Mouse (Mus musculus): Measurements from ENCODE around the gene Oprm1. TPM values are rescaled to one million over a fixed set of nuclear protein-coding genes. Genes with fewer than 3 reads are reported as not detected.

Oprm1 gene
- polyA plus RNA-seq, 1 experiment from 2014 or later: not detected

DNA sequence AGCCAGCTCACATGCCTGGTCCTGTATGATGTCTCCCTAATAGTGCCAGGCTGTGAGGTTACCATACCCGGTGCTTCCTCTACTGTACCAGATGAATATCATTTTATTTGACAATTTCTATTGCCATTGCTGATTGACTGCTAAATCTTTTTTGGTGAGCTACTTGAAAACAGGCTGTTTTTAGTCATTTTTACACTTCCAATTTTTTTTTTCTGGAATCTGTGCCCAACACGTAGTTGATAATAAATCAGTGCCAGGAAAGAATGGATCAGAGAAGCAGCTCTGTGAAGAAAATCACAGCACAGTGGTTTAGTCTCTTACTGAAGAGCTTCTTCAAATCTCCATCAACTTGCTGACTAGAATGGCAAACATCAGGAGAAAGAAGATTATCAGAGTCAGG lies 168.4 kb downstream of the Oprm1 start:
- H3K4me1 ChIP-seq (ENCODE audit: insufficient read depth): no peaks in the 10 kb centered on the region
- H3K9me3 ChIP-seq (ENCODE audit: low read depth, low read length): no peaks in the 10 kb centered on the region
- H3K4me3 ChIP-seq (ENCODE audit: low read depth, low read length): no peak overlapping the region
- no peak overlapping the region for H3K4me2 ChIP-seq
- no peak for ATAC-seq (ENCODE audit: insufficient read depth)
- no peaks in the 10 kb centered on the region for H3K36me3 ChIP-seq (ENCODE audit: insufficient read depth)
- no peak overlapping the region for H3K9ac ChIP-seq
- H3K27me3 ChIP-seq (ENCODE audit: insufficient read depth, low read length): no peaks in the 10 kb centered on the region
- H3K27ac ChIP-seq (ENCODE audit: low read depth): no peak overlapping the region
- 65% methylated on average over 2 of the region's 2 CpGs for WGBS
- DNase-seq: no peak
- TF ChIP-seq CTCF (IDR thresholded peaks at IDR 0.05; ENCODE audit: low read depth): no peak

DNA sequence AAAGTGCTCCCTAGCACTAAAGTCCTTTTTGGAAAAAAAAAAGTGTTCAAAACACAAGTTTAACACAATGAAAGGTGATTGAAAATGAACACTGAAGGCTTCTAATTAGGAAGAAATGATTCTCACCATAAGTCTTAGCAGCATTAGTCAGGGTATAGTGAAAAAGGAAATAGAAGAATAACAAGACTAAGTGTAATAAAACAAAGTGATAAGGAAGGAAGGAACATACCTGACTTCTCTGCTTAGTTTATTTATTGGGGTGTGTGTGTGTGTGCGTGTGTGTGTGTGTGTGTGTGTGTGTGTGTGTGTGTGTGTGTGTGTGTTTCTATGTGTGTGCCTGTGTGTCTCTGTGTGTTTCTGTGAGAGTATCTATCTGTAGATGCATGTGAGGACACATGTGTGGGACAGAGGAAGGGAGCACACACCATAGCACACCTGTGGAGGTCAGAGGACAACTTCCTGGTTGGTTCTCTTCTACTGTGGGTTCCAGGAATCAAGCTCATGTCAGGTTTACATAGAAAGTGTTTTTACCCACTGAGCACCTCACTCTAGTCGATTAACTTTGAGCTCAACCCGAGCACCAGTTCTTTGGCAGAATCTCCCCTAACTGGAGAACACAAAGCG lies 169.4 kb downstream of the Oprm1 start:
- Histone ChIP-seq H3K27me3 (ENCODE audit: insufficient read depth, low read length) (no peaks in the 10 kb centered on the region), H3K4me1 (ENCODE audit: insufficient read depth) (no peaks in the 10 kb centered on the region), H3K27ac (ENCODE audit: low read depth) (no peak overlapping the region), H3K4me3 (ENCODE audit: low read depth, low read length) (no peak overlapping the region), H3K9ac (no peak overlapping the region), H3K4me2 (no peak overlapping the region), H3K9me3 (ENCODE audit: low read depth, low read length) (no peaks in the 10 kb centered on the region), H3K36me3 (ENCODE audit: insufficient read depth) (no peaks in the 10 kb centered on the region)
- DNase-seq (no peak), ATAC-seq (ENCODE audit: insufficient read depth) (no peak)
- 78% methylated on average over 4 of the region's 4 CpGs for WGBS
- no peak for TF ChIP-seq CTCF (IDR thresholded peaks at IDR 0.05; ENCODE audit: low read depth)

DNA sequence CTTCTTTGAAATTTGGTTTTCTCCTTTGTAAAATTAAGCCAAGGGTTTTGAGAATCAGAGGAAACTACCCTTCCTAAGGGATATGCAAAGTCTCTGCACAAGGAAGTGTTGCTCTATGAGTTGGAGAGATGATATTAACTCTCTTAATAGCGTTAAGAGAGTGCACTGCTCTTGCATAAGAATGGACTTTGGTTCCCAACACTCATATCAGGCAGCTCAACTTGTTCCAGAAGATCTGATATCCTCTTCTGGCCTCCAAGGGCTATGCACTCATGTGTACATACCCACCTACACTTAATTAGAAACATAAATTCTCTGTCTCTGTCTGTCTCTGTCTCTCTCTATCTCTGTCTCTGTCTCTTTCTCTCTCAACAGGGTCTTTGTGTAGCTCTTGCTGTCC lies 170.6 kb downstream of the Oprm1 start:
- Histone ChIP-seq H3K4me1 (ENCODE audit: insufficient read depth) (no peaks in the 10 kb centered on the region), H3K4me3 (ENCODE audit: low read depth, low read length) (no peak overlapping the region), H3K27ac (ENCODE audit: low read depth) (no peak overlapping the region), H3K9me3 (ENCODE audit: low read depth, low read length) (no peaks in the 10 kb centered on the region), H3K27me3 (ENCODE audit: insufficient read depth, low read length) (no peaks in the 10 kb centered on the region), H3K4me2 (no peak overlapping the region), H3K36me3 (ENCODE audit: insufficient read depth) (no peaks in the 10 kb centered on the region), H3K9ac (no peak overlapping the region)
- DNase-seq (no peak), ATAC-seq (ENCODE audit: insufficient read depth) (no peak)
- 61% methylated on average over 1 of the region's 1 CpGs for WGBS
- TF ChIP-seq CTCF (IDR thresholded peaks at IDR 0.05; ENCODE audit: low read depth): no peak

DNA sequence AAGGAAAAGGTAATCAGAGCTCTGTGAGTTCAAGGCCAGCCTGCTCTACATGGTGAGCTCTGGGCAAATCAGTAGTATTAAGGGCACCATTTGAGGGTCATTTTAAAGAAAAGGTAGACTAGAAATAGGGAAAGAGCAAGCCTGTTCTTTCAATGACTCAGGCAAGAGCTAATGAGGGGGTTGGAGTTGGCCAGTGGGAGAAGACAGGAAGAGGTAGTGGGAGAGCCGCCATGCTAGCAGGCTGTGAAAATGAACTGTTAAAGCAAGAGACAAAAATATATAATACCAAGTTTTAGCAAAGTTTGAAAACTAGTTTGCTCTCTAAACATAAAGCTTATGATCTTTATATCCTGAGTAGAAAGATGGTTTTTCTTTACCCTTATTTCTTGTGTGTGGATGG lies 172.1 kb downstream of the Oprm1 start:
- Histone ChIP-seq H3K4me1 (ENCODE audit: insufficient read depth) (no peaks in the 10 kb centered on the region), H3K9me3 (ENCODE audit: low read depth, low read length) (no peaks in the 10 kb centered on the region), H3K4me3 (ENCODE audit: low read depth, low read length) (no peak overlapping the region), H3K9ac (no peak overlapping the region), H3K27me3 (ENCODE audit: insufficient read depth, low read length) (no peaks in the 10 kb centered on the region), H3K36me3 (ENCODE audit: insufficient read depth) (no peaks in the 10 kb centered on the region), H3K4me2 (no peak overlapping the region), H3K27ac (ENCODE audit: low read depth) (no peak overlapping the region)
- ATAC-seq (ENCODE audit: insufficient read depth) (no peak), DNase-seq (no peak)
- TF ChIP-seq CTCF (IDR thresholded peaks at IDR 0.05; ENCODE audit: low read depth): no peak
- WGBS: 80% methylated on average over 1 of the region's 1 CpGs

DNA sequence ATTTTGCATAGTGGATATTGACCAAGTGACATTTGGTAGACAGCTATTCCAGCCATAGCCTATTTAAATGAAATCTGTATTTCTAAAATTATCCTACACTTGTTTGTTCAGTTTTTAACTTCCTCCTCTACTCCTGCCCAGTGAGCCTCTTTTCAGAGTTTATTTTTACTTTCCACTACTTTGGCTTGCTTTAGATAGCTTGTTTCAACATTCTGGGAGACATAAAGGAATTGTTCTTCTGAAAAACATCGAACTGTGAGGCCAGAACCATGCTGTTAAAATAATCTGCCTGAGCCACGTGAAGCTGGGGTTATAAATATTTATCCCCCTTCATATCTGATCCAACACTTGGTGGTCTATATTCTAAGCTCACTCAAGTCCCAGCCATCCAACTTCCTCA lies 172.6 kb downstream of the Oprm1 start:
- Histone ChIP-seq H3K9ac (no peak overlapping the region), H3K36me3 (ENCODE audit: insufficient read depth) (no peaks in the 10 kb centered on the region), H3K27me3 (ENCODE audit: insufficient read depth, low read length) (no peaks in the 10 kb centered on the region), H3K27ac (ENCODE audit: low read depth) (no peak overlapping the region), H3K4me2 (no peak overlapping the region), H3K9me3 (ENCODE audit: low read depth, low read length) (no peaks in the 10 kb centered on the region), H3K4me3 (ENCODE audit: low read depth, low read length) (no peak overlapping the region), H3K4me1 (ENCODE audit: insufficient read depth) (no peaks in the 10 kb centered on the region)
- DNase-seq (no peak), ATAC-seq (ENCODE audit: insufficient read depth) (no peak)
- TF ChIP-seq CTCF (IDR thresholded peaks at IDR 0.05; ENCODE audit: low read depth): no peak
- WGBS: 31% methylated on average over 2 of the region's 2 CpGs

DNA sequence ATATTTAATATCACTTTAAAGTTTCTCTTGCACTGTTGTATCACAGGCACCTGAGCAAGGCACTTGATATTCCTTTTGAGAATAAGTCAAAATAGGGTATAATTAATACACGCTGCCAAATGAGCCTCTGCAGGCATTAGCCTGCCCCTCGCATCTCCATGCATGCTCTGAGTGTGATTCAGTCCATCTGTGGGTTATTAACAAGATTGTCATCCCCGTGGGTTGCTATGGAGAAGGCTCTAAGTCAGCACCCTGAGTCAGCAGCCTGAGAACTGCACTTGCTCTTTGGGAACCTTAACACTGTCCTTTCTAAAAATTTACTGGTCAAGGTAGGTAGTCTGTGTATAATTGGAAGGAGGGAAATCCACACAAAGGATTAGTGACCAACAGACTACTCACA lies 176.5 kb downstream of the Oprm1 start:
- DNase-seq: no peak
- no peak for TF ChIP-seq CTCF (IDR thresholded peaks at IDR 0.05; ENCODE audit: low read depth)
- ATAC-seq (ENCODE audit: insufficient read depth): no peak
- Histone ChIP-seq H3K27ac (ENCODE audit: low read depth) (no peak overlapping the region), H3K27me3 (ENCODE audit: insufficient read depth, low read length) (no peaks in the 10 kb centered on the region), H3K4me2 (no peak overlapping the region), H3K4me3 (ENCODE audit: low read depth, low read length) (no peak overlapping the region), H3K4me1 (ENCODE audit: insufficient read depth) (no peaks in the 10 kb centered on the region), H3K9me3 (ENCODE audit: low read depth, low read length) (no peaks in the 10 kb centered on the region), H3K9ac (no peak overlapping the region), H3K36me3 (ENCODE audit: insufficient read depth) (no peaks in the 10 kb centered on the region)
- WGBS: 70% methylated on average over 3 of the region's 3 CpGs

DNA sequence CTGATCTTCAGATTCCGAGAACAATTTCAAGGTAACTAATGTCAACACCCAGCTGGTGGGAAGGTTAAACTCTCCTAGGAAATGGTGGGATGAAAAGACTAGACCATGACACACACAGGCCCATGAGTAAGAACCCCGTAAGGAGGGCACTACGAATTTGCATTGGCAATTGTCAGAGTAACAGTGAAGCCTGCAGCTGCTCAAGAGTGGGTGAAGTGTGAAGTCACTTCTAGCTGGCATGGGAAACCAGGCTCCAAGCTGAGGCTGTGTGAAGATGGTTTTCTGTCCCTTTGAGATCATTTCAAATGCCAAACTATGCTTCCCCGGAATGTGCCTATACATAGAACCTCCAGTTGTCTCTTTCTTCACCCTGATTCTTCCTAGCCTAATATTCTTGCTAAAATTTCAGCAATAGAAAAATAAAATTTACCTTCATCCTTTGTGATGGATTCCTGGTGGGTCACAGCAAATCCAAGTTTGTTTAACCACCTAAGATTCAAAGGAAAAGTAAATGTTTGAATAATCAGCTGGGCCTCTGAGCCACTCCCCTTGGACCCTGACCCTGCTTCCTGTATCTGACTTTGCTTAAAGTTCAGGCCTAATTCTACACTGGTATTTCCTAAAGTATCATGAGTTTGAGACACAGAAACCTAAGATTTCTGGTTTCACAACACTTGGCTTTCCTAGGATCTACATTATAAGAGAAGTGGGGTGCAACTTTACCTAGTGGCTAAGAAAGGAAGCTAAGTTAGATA lies 178.5 kb downstream of the Oprm1 start:
- no peak overlapping the region for H3K4me3 ChIP-seq (ENCODE audit: low read depth, low read length)
- no peak overlapping the region for H3K9ac ChIP-seq
- DNase-seq (no peak), ATAC-seq (ENCODE audit: insufficient read depth) (no peak)
- WGBS: 74% methylated on average over 4 of the region's 4 CpGs
- H3K4me1 ChIP-seq (ENCODE audit: insufficient read depth): no peaks in the 10 kb centered on the region
- TF ChIP-seq CTCF (IDR thresholded peaks at IDR 0.05; ENCODE audit: low read depth): no peak
- no peaks in the 10 kb centered on the region for H3K9me3 ChIP-seq (ENCODE audit: low read depth, low read length)
- no peaks in the 10 kb centered on the region for H3K27me3 ChIP-seq (ENCODE audit: insufficient read depth, low read length)
- no peaks in the 10 kb centered on the region for H3K36me3 ChIP-seq (ENCODE audit: insufficient read depth)
- no peak overlapping the region for H3K4me2 ChIP-seq
- no peak overlapping the region for H3K27ac ChIP-seq (ENCODE audit: low read depth)

All from lung, embryonic 14.5 days (tissue).